Mouse (Mus musculus) lung, postnatal 0 days (tissue): Measurements from ENCODE around the gene Gm21083. TPM values are rescaled to one million over a fixed set of nuclear protein-coding genes. Genes with fewer than 3 reads are reported as not detected.
A peak's percentile ranks its signal among the peaks of the same experiment; 100 is the strongest.
"Not testable (repeated sequence)": the region's sequence is repeated elsewhere in the genome, so short reads cannot be mapped to it uniquely, and the experiment has no call there.

Source experiments
- ATAC-seq: fragments of 200-750 bp; cut with Nextera tagmentation; 2 replicates; pipeline ENCODE4 v1.8.0; 2017; ENCODE audit warnings: moderate library complexity
- DNase-seq: peaks from one replicate; pipeline ENCODE4 v3.0.0-alpha.2; 2016; ENCODE audit warnings: low spot score
- H3K27ac ChIP-seq: fragments of 300-500 bp; sonication (generic); 2 replicates; pipeline ENCODE4 v1.5.1; 2014; ENCODE audit warnings: antibody characterized with exemption, mild to moderate bottlenecking, low read length, mixed read lengths
- H3K27me3 ChIP-seq: fragments of 300-500 bp; sonication (generic); replicated peaks from 2 replicates; pipeline ENCODE4 v1.6.1; 2014; ENCODE audit warnings: low read length, mixed read lengths; ENCODE audit not compliant: insufficient read depth
- H3K36me3 ChIP-seq: fragments of 300-500 bp; sonication (generic); 2 replicates; pipeline ENCODE4 v1.6.1; 2014; ENCODE audit warnings: low read length, mixed read lengths; ENCODE audit not compliant: insufficient read depth
- H3K4me1 ChIP-seq: fragments of 300-500 bp; sonication (generic); 2 replicates; pipeline ENCODE4 v1.6.1; 2014; ENCODE audit warnings: antibody characterized with exemption, low read depth, low read length, mixed read lengths; ENCODE audit not compliant: insufficient read depth
- H3K4me2 ChIP-seq: fragments of 300-500 bp; sonication (generic); replicated peaks from 2 replicates; pipeline ENCODE4 v1.6.1; 2014; ENCODE audit warnings: low read depth, mild to moderate bottlenecking, low read length, moderate library complexity, mixed read lengths
- H3K4me3 ChIP-seq: fragments of 300-500 bp; sonication (generic); 2 replicates; pipeline ENCODE4 v1.5.1; 2014; ENCODE audit warnings: low read depth, low read length
- H3K9ac ChIP-seq: fragments of 300-500 bp; sonication (generic); replicated peaks from 2 replicates; pipeline ENCODE4 v1.6.1; 2014; ENCODE audit warnings: low read depth, mild to moderate bottlenecking
- H3K9me3 ChIP-seq: fragments of 300-500 bp; sonication (generic); 2 replicates; pipeline ENCODE4 v1.6.1; 2016; ENCODE audit warnings: low read length, mixed read lengths
- CTCF ChIP-seq: IDR thresholded peaks from 2 replicates; pipeline ENCODE4 v1.5.1; 2016; ENCODE audit warnings: antibody characterized with exemption, mild to moderate bottlenecking
- WGBS: fragments of 180-500 bp; shearing (Covaris S2); extraction: QIAGEN DNeasy Blood & Tissue Kit; methylation state at CpG from one replicate; pipeline ENCODE4 v1.1.7; 2014; 5-methylcytosine and 5-hydroxymethylcytosine counted together
- polyA plus RNA-seq: library from polyadenylated mRNA; unstranded; fragments of >200 nt; fragmentation: Nextera tagmentation; extraction: Ambion mirVana; gene quantifications from 2 replicates; pipeline ENCODE4 v1.2.1, GENCODE M21; 2015

The Gm21083 gene
- not detected in 2 replicates for polyA plus RNA-seq

- not testable (repeated sequence) for DNase-seq, H3K4me2 ChIP-seq, H3K9me3 ChIP-seq, H3K4me3 ChIP-seq, H3K36me3 ChIP-seq, H3K4me1 ChIP-seq, H3K9ac ChIP-seq, ATAC-seq, H3K27me3 ChIP-seq, H3K27ac ChIP-seq
- no CpG with 5 or more reads among the region's 1 CpGs for WGBS
Observed at GRCm38 (mm10) chr5:15577033-15577432, at the start of gene Gm21083. Gm21083 (plus strand) TSS chr5:15577333.

DNA sequence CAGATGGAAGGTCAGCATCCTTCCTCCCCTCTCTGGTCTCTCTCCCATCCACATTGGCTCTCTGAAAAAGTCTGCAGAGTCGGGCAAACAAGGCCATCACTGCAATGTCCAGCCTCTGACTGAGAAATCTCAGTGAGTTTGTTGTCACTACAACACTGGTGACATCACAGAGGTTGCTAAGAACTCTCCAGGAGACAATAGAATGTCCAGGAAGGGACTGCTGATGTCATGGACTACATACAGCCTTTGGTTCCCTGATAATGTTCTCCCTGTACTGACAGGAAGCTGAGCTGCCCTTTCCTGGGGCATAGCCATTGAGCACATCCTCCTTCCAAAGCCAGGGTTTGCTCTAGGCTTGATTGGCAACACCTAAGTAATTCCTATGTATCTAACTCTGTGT, 48.0 kb upstream of the Gm21083 start, which contains the start of gene Gm21190:
Gene Gm21190 (minus strand): TSS at position 101 of the 400 bp plus-strand sequence.
- not testable (repeated sequence) for H3K4me1 ChIP-seq, H3K9ac ChIP-seq, H3K36me3 ChIP-seq, ATAC-seq, DNase-seq, H3K9me3 ChIP-seq, H3K4me3 ChIP-seq, H3K27ac ChIP-seq, H3K4me2 ChIP-seq, H3K27me3 ChIP-seq
- WGBS, result no CpG with 5 or more reads among the region's 1 CpGs

DNA sequence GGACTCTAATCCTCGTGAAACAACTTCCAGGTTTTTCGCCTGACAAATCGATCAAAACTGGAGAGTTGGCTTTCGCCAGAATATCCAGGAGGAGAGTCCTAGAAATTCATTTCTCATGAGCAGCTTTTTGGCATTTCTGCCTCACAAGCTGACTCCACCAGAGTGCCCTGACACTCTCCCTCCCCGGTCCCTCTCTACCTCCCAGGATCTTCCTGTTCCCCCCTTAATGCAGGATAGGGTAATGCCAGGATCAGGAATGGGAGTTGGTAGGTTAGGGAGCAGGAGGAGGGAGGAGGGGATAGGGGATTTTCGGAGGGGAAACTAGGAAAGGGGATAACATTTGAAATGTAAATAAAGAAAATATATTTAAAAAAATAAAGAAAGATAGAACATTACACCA, 28.5 kb upstream of the Gm21083 start:
- H3K36me3 ChIP-seq, H3K27me3 ChIP-seq, H3K9ac ChIP-seq, DNase-seq, H3K27ac ChIP-seq, H3K4me2 ChIP-seq, H3K9me3 ChIP-seq, H3K4me3 ChIP-seq, ATAC-seq, H3K4me1 ChIP-seq: not testable (repeated sequence)
- WGBS, result 69% methylated on average over 6 of the region's 6 CpGs

- H3K9ac ChIP-seq, result not testable (repeated sequence)
- peak; percentile 41 for DNase-seq
Observed at GRCm38 (mm10) chr5:15549134-15549533, 28.0 kb upstream of the Gm21083 start.

GRCm38 (mm10) chr5:15549606-15550005, 27.5 kb upstream of the Gm21083 start:
- WGBS, result 9% methylated on average over 3 of the region's 3 CpGs
- not testable (repeated sequence) for H3K9ac ChIP-seq, H3K27ac ChIP-seq, H3K9me3 ChIP-seq, DNase-seq, H3K27me3 ChIP-seq, H3K4me1 ChIP-seq, ATAC-seq, H3K4me2 ChIP-seq, H3K4me3 ChIP-seq, H3K36me3 ChIP-seq
- TF ChIP-seq CTCF, result peak; percentile 50

More at GRCm38 (mm10) chr5:15549134-15549533, 28.0 kb upstream of the Gm21083 start:
- H3K36me3 ChIP-seq, H3K27ac ChIP-seq, H3K4me2 ChIP-seq, ATAC-seq, H3K27me3 ChIP-seq, H3K4me1 ChIP-seq, H3K4me3 ChIP-seq, H3K9me3 ChIP-seq: not testable (repeated sequence)
- 21% methylated on average over 1 of the region's 1 CpGs for WGBS

DNA sequence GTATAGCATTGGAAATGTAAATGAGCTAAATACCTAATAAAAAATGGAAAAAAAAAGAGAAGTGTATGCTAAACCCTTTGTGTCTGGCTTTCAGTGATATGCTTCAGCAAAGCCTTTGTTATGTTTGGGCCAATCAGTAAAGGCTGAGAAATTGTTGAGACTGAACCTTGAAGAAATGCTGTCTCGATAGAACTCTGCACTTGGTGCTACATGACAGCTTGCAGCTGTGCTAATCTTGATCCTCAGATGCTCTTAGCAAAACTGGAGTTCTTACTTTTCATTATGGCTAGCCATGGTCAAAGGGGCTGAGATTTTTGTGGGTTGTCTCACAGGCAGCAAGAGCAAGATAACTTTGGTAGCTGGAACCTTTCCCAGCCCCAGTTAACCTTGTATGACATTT, 18.5 kb upstream of the Gm21083 start:
- H3K4me3 ChIP-seq, H3K27ac ChIP-seq, H3K36me3 ChIP-seq, H3K9me3 ChIP-seq, H3K9ac ChIP-seq, H3K27me3 ChIP-seq, H3K4me1 ChIP-seq, H3K4me2 ChIP-seq: not testable (repeated sequence)
- 40% methylated on average over 1 of the region's 1 CpGs for WGBS
- peak; percentile 9; the same call in 1 of the 2 replicates for ATAC-seq
- peak; percentile 26 for DNase-seq

- not testable (repeated sequence) for DNase-seq, H3K4me1 ChIP-seq, H3K27me3 ChIP-seq, H3K4me2 ChIP-seq, H3K36me3 ChIP-seq, H3K4me3 ChIP-seq, H3K9ac ChIP-seq, H3K27ac ChIP-seq, H3K9me3 ChIP-seq
- ATAC-seq, result peak; percentile 16; the same call in 1 of the 2 replicates
- 76% methylated on average over 3 of the region's 3 CpGs for WGBS
Observed at GRCm38 (mm10) chr5:15561425-15562264, 15.5 kb upstream of the Gm21083 start.

DNA sequence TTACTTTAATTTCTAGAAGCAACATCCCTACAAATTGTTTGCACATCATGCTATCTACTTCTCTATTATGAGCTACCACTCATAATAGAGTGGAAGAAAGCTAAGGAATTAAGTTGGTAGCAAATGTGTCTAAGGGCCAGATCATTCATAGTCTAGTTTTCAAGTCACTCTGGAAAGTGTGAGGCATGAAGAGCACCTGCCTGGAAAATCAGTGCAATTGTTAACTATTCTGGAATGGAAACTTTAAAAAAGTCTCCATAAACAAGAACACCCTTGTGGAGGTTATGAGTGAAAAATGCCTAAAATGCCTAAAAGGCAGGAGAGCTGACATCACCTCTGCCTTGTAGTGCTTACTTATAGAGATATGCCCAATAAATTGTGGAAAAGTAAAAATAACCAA, 3.4 kb upstream of the Gm21083 start:
- H3K27me3 ChIP-seq, H3K4me1 ChIP-seq, H3K4me3 ChIP-seq, H3K9me3 ChIP-seq, H3K27ac ChIP-seq, DNase-seq, ATAC-seq, H3K4me2 ChIP-seq, H3K9ac ChIP-seq, H3K36me3 ChIP-seq: not testable (repeated sequence)
